Mouse (Mus musculus): ENCODE measurements around the gene Vat1l. TPM values are rescaled to one million over a fixed set of nuclear protein-coding genes. Genes with fewer than 3 reads are reported as not detected.
A peak's percentile ranks its signal among the peaks of the same experiment; 100 is the strongest.

Gene Vat1l
- polyA plus RNA-seq, 1 experiment, result 1.4 TPM

- DNase-seq (ENCODE audit: low spot score), result no peak
Observed at GRCm38 (mm10) chr8:114298253-114298652, 92.8 kb downstream of the Vat1l start.

DNA sequence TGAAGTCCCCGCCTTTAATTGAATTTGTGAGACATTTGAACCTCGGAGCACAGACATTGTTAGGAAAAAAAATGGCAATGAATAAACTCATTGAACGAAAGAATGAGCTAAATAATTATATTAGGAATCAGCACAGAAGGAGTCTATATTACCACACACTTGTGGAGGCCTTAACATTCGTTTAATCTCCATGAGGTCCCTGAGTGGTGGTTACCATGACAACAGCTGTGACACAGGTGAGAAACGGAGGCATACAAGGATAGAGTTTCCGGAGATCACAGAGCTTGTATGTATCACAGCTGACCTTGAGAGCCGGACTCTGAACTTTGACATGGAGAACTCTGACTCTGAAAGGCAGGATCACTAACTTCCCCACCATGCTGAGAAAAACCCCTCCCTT, 94.7 kb downstream of the Vat1l start:
- DNase-seq (ENCODE audit: low spot score), result no peak

DNA sequence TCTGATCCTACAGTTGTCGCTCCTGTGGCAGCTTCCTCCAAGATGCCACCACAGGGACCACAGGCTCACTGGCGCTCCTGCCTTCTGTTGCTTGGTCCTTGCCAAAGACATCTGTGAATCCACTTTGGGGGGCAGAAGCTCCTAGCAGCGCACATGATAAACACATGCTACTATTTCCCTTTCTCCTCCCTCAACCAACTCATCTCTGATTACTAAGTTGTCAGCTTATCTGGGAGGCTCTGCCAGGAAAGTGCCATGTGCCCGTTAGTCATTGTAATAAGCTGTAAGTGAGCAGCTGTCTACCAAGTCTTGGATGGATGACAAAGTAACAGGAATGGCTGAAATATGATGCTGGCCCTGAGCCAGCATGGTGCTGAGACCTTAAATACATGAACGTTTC, 100.9 kb downstream of the Vat1l start:
- DNase-seq (ENCODE audit: low spot score), result no peak

GRCm38 (mm10) chr8:114314669-114315325, 109.4 kb downstream of the Vat1l start:
- DNase-seq (ENCODE audit: low spot score), result no peak

DNA sequence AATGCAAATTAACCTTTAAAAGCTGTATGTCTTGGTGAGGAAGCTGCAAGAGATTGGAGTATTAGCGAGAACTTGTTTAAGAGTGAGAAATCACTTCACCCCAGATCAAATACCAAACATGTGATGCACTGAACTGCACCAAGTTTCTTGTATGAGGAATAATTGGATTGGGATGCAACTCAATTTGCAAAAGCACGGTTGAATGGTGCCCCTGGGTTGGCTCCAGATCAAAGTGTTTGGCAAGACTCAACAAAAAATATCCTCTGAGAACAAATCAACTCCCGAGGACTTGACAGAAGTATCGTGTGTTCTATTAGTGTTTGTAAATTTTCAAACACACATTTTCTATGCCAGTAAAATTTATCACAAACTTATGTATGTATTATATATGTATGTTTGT, 112.7 kb downstream of the Vat1l start:
- no peak for DNase-seq (ENCODE audit: low spot score)

- no peak for DNase-seq (ENCODE audit: low spot score)
Observed at GRCm38 (mm10) chr8:114322096-114322495, 116.7 kb downstream of the Vat1l start.

- no peak for DNase-seq (ENCODE audit: low spot score)
Observed at GRCm38 (mm10) chr8:114331928-114332327, 126.5 kb downstream of the Vat1l start.

GRCm38 (mm10) chr8:114332949-114333348, 127.5 kb downstream of the Vat1l start:
- DNase-seq (ENCODE audit: low spot score), result no peak

DNA sequence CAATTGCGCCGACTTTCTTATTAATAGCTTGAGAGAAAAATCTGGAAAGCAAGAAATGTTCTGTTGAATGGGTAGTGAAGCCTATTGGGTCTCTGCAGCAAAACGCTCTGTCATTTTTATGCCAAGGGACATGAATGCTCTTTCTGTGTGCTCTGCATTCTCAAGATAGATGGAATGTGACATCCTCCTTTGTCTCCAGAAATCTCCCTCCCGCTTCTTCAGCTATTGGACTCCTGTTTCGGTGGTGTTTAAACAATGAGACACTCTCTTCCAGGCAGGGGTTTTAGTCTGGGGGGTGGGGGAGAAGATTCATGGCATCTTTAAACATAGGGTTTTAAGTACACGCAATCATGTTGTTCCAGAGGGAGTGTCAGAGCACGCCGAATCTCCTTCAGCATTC, 130.3 kb downstream of the Vat1l start:
- DNase-seq (ENCODE audit: low spot score), result no peak

DNA sequence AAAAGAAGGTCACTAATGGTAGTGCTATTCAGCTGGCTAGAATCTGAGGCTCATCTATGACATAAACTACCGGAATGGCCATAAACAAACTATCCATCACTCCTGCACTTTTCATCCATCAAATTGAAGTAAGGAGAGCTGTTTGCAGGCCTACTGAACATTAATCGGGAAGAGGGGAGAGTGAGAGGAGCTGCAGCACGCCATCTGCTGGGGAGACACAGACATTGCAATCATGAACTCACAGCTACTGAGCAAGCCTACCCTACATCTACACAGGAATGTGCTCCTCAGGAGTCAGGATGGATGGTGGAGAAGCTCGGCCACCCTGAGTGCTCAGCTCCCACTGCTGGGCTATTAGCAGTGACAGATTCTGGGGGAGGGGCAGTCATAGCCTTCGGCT, 136.9 kb downstream of the Vat1l start:
- DNase-seq (ENCODE audit: low spot score), result no peak

- no peak for DNase-seq (ENCODE audit: low spot score)
Observed at GRCm38 (mm10) chr8:114344789-114345188, 139.4 kb downstream of the Vat1l start.

DNA sequence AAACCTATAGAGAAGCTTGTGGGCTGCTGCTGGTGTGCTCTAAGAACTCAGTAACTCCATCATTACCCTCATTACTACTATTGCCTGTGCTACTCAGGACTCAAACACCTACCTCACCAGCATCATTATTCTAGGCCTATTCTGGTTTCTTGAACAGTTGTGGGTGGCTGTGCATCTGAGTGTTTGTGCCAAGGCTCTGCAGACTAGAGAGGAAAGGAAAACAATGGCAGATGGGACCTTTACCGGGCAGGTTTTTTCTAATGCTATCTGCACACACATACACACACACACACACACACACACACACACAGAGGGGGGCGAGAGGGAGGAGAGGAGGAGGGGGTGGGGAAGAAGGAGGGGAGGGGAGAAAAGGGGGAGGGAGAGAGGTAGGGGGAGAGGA, 140.6 kb downstream of the Vat1l start:
- DNase-seq (ENCODE audit: low spot score), result no peak

GRCm38 (mm10) chr8:114351643-114352427, 146.4 kb downstream of the Vat1l start:
- DNase-seq (ENCODE audit: low spot score), result no peak

DNA sequence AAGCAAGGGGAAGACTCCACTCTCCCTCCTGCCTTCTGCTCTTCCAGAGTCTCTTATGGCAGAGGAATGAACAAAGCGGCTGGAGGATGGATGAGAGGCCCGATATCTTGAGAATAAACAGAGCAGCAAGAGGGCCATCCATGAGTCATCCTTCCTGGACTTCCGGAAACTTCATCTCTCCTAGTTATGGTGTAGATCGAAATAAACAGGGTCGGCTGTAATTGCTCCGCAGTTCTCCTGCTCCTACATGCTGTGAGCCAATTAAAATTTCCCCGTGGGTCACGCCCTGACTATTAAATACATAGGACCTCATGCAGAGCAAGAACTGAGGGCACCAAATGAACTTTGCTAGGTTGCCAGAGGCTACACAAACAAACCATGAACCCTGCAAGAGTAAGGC, 155.1 kb downstream of the Vat1l start:
- DNase-seq (ENCODE audit: low spot score), result no peak

- no peak for DNase-seq (ENCODE audit: low spot score)
Observed at GRCm38 (mm10) chr8:114363167-114363566, 157.8 kb downstream of the Vat1l start.

DNA sequence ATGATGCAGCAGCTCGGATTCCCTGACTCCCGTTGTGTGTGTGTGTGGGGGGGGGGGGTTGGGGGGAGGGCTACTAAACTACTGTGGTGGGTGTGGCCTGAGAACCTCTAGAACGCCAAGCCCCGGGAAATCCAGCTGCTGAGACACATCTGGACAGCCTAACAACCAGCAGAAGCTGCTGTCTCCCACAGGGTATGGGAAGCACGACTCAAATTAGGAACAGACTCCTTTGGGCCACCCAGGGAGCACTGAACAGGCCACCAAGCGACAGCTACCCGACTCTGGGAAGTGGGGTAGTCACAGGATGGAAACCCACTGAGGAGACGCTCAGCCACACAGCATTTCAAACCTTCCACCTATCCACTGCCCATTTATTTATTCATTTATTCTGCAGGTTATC, 158.2 kb downstream of the Vat1l start:
- no peak for DNase-seq (ENCODE audit: low spot score)

DNA sequence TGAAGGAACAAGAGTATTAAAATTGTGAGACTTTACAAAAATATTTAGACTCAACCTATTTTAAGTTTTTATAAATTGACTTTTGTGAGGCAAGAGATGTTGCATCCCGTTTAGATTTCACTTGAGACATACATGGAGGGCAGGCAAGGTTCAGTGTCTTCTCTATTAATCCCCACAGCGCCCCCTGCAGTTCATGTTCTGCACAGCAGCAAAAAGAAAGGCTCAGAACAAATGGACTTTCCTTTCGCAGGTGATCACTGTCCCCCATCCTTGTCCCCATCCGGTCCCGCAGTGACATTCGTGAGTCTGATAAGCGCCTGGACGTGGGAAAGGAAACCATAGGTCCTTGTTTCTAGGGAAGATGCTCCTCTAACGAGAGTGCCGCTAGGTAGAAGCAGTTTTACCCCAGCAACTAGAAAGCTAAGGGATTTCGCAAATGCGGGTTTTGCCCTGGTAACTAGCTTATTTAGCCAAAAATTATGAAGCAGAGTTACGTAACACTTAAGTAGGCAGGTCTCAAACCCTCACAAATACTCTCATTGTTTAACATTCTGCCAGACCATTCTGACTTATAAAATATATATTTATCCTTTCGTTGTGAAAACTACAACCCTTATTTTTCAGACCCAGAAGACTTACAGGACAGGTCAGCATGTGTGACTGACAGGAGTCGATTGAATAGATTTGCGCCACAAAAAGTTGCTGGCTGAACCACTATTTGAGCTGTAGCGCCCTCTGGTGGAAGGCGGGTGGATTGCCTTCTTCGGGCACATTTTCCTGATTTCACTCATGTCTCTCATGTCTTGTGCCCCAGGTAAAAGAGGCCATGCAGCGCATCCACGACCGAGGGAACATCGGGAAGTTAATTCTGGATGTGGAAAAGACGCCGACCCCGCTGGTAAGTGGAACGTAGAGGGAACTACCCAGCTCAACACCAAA, 163.9 kb downstream of the Vat1l start:
- peak; percentile 68 for DNase-seq (ENCODE audit: low spot score)

GRCm38 (mm10) chr8:114374390-114374789, 169.0 kb downstream of the Vat1l start:
- DNase-seq (ENCODE audit: low spot score), result no peak

DNA sequence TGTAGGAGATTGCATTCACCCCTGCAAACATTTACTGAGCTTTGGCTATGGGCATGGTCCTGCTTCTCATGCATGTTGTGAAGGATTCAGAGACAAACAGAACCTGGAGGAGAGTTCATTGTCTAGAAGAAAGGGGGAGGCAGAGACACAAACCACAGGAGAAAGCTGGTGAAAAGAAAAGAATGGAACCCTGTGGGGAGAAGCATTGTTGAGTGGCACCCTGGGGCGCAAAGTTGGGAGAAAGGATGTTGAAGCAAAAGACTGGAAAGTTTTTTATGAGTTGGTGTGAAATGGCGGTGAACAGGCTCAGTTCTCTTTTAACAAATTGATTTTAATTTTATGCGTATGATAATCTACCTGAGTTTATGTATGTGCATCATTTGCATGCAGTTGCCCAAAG, 178.8 kb downstream of the Vat1l start:
- no peak for DNase-seq (ENCODE audit: low spot score)

GRCm38 (mm10) chr8:114387494-114387893, 182.1 kb downstream of the Vat1l start:
- no peak for DNase-seq (ENCODE audit: low spot score)

DNA sequence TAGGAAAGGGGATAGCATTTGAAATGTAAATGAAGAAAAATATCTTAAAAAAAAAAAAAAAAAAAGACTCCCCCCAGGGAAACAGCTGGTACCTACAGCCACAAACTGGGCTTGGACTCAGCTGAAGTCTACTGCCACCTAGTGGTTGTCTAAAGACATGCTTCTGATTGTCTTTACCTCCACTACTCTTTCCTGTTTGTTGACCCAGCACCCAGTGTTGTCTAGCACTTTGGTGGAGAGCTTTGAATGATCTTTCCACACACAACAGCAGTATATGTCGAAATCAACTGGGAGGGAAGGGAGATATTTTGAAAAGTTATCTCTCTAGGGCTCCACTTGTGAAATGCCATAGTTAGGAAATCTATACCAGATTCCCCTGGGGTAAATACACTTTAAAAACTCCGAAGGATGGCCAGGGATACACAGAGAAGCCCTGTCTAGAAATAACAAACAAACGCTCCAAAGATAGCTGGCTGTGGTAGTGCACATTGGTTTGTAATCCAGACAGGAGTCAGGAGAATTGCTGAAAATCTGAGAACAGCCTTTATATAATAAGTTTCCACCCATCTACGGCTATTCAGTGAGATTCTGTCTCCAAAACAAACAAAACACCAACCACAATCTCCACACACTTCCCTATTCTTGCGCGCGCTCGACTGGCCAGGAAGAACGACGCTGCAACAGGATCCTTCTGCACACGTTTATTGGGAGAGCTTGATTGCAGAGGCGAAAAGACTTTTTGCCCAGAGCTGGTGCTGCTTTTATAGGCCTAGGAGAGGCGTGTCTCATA, 185.2 kb downstream of the Vat1l start:
- DNase-seq (ENCODE audit: low spot score), result no peak

GRCm38 (mm10) chr8:114398326-114398725, 192.9 kb downstream of the Vat1l start:
- no peak for DNase-seq (ENCODE audit: low spot score)
